Comparison of ENCODE assay signal across 19 mouse cellular contexts in the genomic region with DNA sequence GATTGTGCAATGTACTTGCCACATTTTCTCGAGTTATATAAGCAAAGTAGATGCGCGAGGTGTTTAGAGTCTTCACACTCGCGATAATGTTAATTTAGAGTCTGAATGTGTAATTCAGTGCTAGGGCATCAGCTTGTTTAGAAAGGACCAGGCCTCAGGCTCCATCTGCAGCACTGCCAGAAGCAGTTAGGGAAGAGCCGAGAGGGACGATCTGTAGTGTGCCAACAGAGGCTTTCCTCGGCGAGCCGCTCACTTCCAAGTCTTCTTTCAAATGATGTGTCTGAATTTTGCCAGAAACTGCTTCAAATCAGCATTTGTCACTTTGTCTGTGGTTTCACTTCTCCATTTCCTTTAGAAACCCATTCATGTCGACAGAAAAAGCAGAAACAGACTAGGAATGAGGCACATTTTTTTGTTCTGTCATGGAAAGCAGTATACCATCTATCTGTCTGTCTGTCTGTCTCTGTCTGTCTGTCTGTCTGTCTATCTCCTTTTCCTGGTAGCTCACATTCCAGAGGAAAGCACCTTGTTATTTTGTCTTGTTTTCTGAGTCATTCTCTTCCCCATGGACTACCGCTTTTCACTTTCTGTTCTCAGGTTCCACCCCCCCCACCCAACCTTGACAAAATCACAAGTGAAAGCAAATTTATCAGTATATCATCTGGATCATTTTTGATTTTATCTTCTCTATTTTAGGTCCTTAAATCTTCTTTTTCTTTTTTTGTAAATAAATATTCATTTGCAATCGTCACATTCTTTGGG. TPM values are rescaled to one million over a fixed set of nuclear protein-coding genes. Genes with fewer than 3 reads are reported as not detected.
A peak's percentile ranks its signal among the peaks of the same experiment; 100 is the strongest.
DNase-seq lines count a peak whose midpoint lies in the region; ATAC-seq and TF ChIP-seq lines count a peak whose summit lies in the region.
"Had no signal": no experiment of that assay in that cellular context is flagged by ENCODE, and none has a peak within 500 bp of the region (broad histone marks: within the 10 kb centered on the region; RNA-seq: fewer than 3 reads in every experiment).

No protein-coding gene starts in this region.

- no peak overlapping the region for H3K4me3 ChIP-seq in left cerebral cortex, adult 2 months
- no peak overlapping the region for H3K4me3 ChIP-seq in bone marrow, adult 2 months (replicated peaks; ENCODE audit: control insufficient read depth, low read depth, low read length)
- H3K4me3 ChIP-seq in midbrain, embryonic 11.5 days (ENCODE audit: low read depth, low read length), result no peak overlapping the region
- no peak overlapping the region for H3K4me3 ChIP-seq in forebrain, embryonic 13.5 days
- H3K4me3 ChIP-seq: embryonic facial prominence, embryonic 15.5 days; heart, embryonic 15.5 days; limb, embryonic 10.5 days; liver, embryonic 15.5 days; myocyte had no signal

- H3K27ac ChIP-seq in left cerebral cortex, adult 2 months, result peak overlapping the region; percentile 11; the same call in 1 of the 2 replicates
- H3K27ac ChIP-seq in bone marrow, adult 2 months (ENCODE audit: control insufficient read depth, insufficient read depth, low read depth, low read length, poor library complexity), result peak overlapping the region; percentile 66; the same call in 1 of the 2 replicates
- H3K27ac ChIP-seq in midbrain, embryonic 11.5 days (ENCODE audit: low read depth, low read length), result no peak overlapping the region
- H3K27ac ChIP-seq in forebrain, embryonic 13.5 days, result no peak overlapping the region
- H3K27ac ChIP-seq: embryonic facial prominence, embryonic 15.5 days; heart, embryonic 15.5 days; hindbrain, embryonic 14.5 days; limb, embryonic 10.5 days; liver, embryonic 15.5 days had no signal

- 28% methylated on average over 13 of the region's 13 CpGs for whole genome bisulfite sequencing in bone marrow, adult 2 months
- 84% methylated on average over 13 of the region's 13 CpGs for WGBS in midbrain, embryonic 11.5 days
- 86% methylated on average over 13 of the region's 13 CpGs for WGBS in forebrain, embryonic 13.5 days

- intact Hi-C loops in left cerebral cortex, adult 2 months (cut with DNase I), result no loop called here
- intact Hi-C loops in left cerebral cortex, postnatal 10 days (cut with DNase I), result no loop called here

- TF ChIP-seq CTCF in left cerebral cortex, adult 2 months (IDR thresholded peaks at IDR 0.05), result no peak
- TF ChIP-seq CTCF in bone marrow, adult 2 months (IDR thresholded peaks at IDR 0.05; ENCODE audit: control insufficient read depth, insufficient read depth, low read length), result no peak

- H3K4me1 ChIP-seq in bone marrow, adult 2 months (ENCODE audit: control insufficient read depth, insufficient read depth, low read length), result peaks cover 6% of the 10 kb centered on the region
- H3K4me1 ChIP-seq in midbrain, embryonic 11.5 days (ENCODE audit: control insufficient read depth, insufficient read depth, low read length), result no peaks in the 10 kb centered on the region
- no peaks in the 10 kb centered on the region for H3K4me1 ChIP-seq in forebrain, embryonic 13.5 days
- H3K4me1 ChIP-seq: embryonic facial prominence, embryonic 15.5 days; heart, embryonic 15.5 days; limb, embryonic 10.5 days had no signal

- TF ChIP-seq POLR2A in bone marrow, adult 2 months (IDR thresholded peaks at IDR 0.05; ENCODE audit: borderline replicate concordance, control insufficient read depth, low read depth, low read length), result no peak

- no peak for DNase-seq in left cerebral cortex, adult 2 months (ENCODE audit: extremely low spot score in 1 of 2, low spot score in 2 of 2)
- DNase-seq in left cerebral cortex, postnatal 10 days (ENCODE audit: extremely low spot score in 1 of 2, low spot score in 2 of 2), result no peak
- DNase-seq in CD4-positive helper T cell, adult 2 months (ENCODE audit: low read depth, low spot score), result peak; percentile 5
- DNase-seq in midbrain, embryonic 11.5 days (ENCODE audit: low spot score, missing footprints), result no peak
- DNase-seq in ovary, postnatal 36 days (ENCODE audit: low spot score), result no peak
- DNase-seq: cerebellum, postnatal 14 days; gastrocnemius, postnatal 25 days; kidney, postnatal 14 days; spleen, adult 18-20 months had no signal

- H3K9me3 ChIP-seq in midbrain, embryonic 11.5 days (ENCODE audit: control insufficient read depth, low read length), result no peaks in the 10 kb centered on the region
- no peaks in the 10 kb centered on the region for H3K9me3 ChIP-seq in forebrain, embryonic 13.5 days (replicated peaks)
- H3K9me3 ChIP-seq: embryonic facial prominence, embryonic 15.5 days; heart, embryonic 15.5 days; limb, embryonic 10.5 days; liver, embryonic 15.5 days had no signal

- no peak overlapping the region for H3K4me2 ChIP-seq in midbrain, embryonic 11.5 days
- no peak overlapping the region for H3K4me2 ChIP-seq in forebrain, embryonic 13.5 days
- H3K4me2 ChIP-seq: embryonic facial prominence, embryonic 15.5 days; heart, embryonic 15.5 days; hindbrain, embryonic 14.5 days; liver, embryonic 15.5 days had no signal

- ATAC-seq in monocyte, adult 5-6 weeks (replicated peaks; ENCODE audit: insufficient number of reproducible peaks, low FRiP score, low TSS enrichment, poor library complexity, severe bottlenecking), result peak; percentile 20; the same call in 1 of the 2 replicates
- no peak for ATAC-seq in midbrain, embryonic 11.5 days (ENCODE audit: low FRiP score)
- ATAC-seq in forebrain, embryonic 13.5 days, result no peak
- ATAC-seq: forebrain, embryonic 16.5 days had no signal

- H3K9ac ChIP-seq in midbrain, embryonic 11.5 days (ENCODE audit: low read length), result no peak overlapping the region
- H3K9ac ChIP-seq in forebrain, embryonic 13.5 days, result no peak overlapping the region
- H3K9ac ChIP-seq: embryonic facial prominence, embryonic 15.5 days; heart, embryonic 15.5 days; hindbrain, embryonic 14.5 days; liver, embryonic 15.5 days had no signal

- H3K36me3 ChIP-seq in midbrain, embryonic 11.5 days (ENCODE audit: control insufficient read depth, insufficient read depth, low read length), result no peaks in the 10 kb centered on the region
- H3K36me3 ChIP-seq in forebrain, embryonic 13.5 days (ENCODE audit: poor library complexity, severe bottlenecking), result no peaks in the 10 kb centered on the region
- H3K36me3 ChIP-seq: embryonic facial prominence, embryonic 15.5 days; heart, embryonic 15.5 days; limb, embryonic 10.5 days; liver, embryonic 15.5 days had no signal

- no peaks in the 10 kb centered on the region for H3K27me3 ChIP-seq in midbrain, embryonic 11.5 days (ENCODE audit: control insufficient read depth, insufficient read depth, low read length)
- no peaks in the 10 kb centered on the region for H3K27me3 ChIP-seq in forebrain, embryonic 13.5 days
- H3K27me3 ChIP-seq: embryonic facial prominence, embryonic 15.5 days; heart, embryonic 15.5 days; liver, embryonic 15.5 days had no signal

RNA-seq across cellular contexts. Expression of a gene that starts 3.5 kb away (rescaled TPM):
- total RNA-seq in left cerebral cortex, adult 2 months (2021), result 1 to 10 TPM; 1.2 TPM
- 1 to 10 TPM; 1.2 to 1.4 TPM for total RNA-seq in left cerebral cortex, postnatal 10 days (2021)
- 1.9 and 7.3 TPM in 2 replicates for polyA plus RNA-seq in bone marrow, adult 2 months (2011; ENCODE audit: insufficient read depth, insufficient read length, low replicate concordance, missing spikeins)
- total RNA-seq in monocyte, adult 5-6 weeks (2017), result 152 to 248 TPM (median 234 TPM) in 3 replicates
- polyA plus RNA-seq in midbrain, embryonic 11.5 days (2014; fragmentation: Nextera tagmentation; extraction: Ambion mirVana), result 0.19 and 0.27 TPM in 2 replicates
- 0.09 and 0.11 TPM in 2 replicates for polyA plus RNA-seq in forebrain, embryonic 13.5 days (2015; fragmentation: Nextera tagmentation; extraction: Ambion mirVana)
- polyA plus RNA-seq: myocyte had no signal

RNA-seq across cellular contexts. Expression of a gene that starts 47.4 kb away (rescaled TPM):
- 100 to 1,000 TPM; 408 to 481 TPM for total RNA-seq in left cerebral cortex, adult 2 months (2021)
- 100 to 1,000 TPM; 307 to 351 TPM for total RNA-seq in left cerebral cortex, postnatal 10 days (2021)
- polyA plus RNA-seq in bone marrow, adult 2 months (2011; ENCODE audit: insufficient read depth, insufficient read length, low replicate concordance, missing spikeins), result 65.0 and 145 TPM in 2 replicates
- 128 to 201 TPM (median 187 TPM) in 3 replicates for total RNA-seq in monocyte, adult 5-6 weeks (2017)
- 424 and 429 TPM in 2 replicates for polyA plus RNA-seq in midbrain, embryonic 11.5 days (2014; fragmentation: Nextera tagmentation; extraction: Ambion mirVana)
- polyA plus RNA-seq in forebrain, embryonic 13.5 days (2015; fragmentation: Nextera tagmentation; extraction: Ambion mirVana), result 346 and 364 TPM in 2 replicates

Comparison
In these comparisons a context has a peak if more than half of its experiments do, and no peak if none do; other contexts are left out.
1. H3K27ac ChIP-seq: peak in left cerebral cortex, adult 2 months (single experiment) and bone marrow, adult 2 months (single experiment); none in midbrain, embryonic 11.5 days (single experiment) and forebrain, embryonic 13.5 days (single experiment).
2. RNA of a gene that starts 3.5 kb away (total RNA-seq): 152 to 248 TPM in monocyte, adult 5-6 weeks; 1.2 to 1.4 TPM in left cerebral cortex, postnatal 10 days and 1.2 TPM in left cerebral cortex, adult 2 months; every median in the first group is over 10 times any median in the second.